Mouse (Mus musculus) A20 (cell line): ENCODE measurements around the gene Abcd2.

ENCODE experiments used
- DNase-seq: peaks from one replicate; pipeline ENCODE4 v3.0.0-alpha.2; 2011; ENCODE audit warnings: low read depth, low spot score

The Abcd2 gene

DNA sequence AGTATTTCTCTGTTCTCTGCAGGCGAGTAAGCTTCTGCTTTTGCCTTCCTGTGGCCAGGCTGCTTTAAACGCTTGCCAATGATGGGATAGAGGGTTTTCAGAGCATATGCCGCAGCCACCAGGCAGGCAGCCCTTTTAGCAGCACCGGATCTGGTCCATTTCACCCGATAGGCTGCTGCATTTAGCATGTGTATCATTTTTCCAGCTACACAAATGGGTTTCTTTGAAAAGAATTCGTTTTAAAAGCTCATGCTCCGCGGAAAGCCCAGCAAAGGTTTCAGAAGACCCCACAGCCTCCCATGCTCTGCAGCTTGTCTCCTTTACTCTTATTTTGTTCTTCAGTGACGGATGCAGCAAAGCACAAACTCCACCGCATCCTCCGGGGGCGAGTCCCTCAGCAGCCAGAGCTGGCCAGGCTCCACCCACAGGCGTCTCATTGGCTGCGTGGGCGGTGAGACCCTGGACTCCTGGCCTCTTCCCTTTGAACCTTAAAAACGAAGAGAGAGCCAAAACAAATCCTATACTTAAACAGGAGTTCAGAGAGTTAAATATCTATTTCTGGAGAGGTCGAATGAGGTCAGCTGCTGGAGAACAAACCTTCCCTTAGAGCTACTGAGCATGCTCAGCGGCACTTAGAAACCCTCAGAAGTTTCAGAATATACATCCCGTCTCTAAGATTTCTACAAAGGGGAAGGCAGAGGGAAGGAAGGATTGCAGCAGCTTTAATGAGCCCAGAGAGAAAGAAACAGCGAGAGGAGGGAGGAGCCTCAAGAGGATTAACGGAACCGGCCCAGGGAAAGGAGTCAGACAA is at the start of gene Abcd2:
Abcd2 (minus strand) TSS at position 388 of the 811 bp plus-strand sequence.
- no peak for DNase-seq

DNA sequence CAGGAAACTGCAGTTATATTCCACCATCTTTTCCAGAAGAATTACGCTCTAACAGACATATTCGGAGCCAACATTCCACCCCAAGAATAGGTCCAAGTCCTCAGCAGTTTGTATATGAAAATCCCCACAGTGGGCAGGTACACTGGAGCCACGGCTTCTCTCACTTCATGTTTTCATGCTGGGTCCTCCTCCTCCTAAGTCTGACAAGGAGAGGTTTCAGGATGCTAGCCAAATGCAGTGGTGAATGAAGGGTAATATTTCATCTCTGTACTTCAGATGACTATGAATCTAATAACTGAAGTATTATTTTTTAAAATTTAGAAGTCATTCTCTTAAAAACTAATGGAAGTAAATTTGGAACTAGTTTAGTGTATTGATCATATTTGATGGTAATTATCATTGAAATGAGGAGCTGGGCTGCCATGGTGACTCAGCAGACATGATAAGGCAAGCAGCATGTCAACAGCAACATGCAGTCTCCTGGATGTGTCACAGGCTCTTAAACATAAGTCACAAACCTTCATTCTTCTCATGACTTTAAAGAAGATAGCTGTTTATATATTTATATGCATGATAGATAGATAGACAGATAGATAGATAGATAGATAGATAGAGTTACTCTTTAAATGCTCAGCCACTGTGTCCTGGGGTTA is 49.2 kb upstream of the Abcd2 start:
- DNase-seq = no peak

DNA sequence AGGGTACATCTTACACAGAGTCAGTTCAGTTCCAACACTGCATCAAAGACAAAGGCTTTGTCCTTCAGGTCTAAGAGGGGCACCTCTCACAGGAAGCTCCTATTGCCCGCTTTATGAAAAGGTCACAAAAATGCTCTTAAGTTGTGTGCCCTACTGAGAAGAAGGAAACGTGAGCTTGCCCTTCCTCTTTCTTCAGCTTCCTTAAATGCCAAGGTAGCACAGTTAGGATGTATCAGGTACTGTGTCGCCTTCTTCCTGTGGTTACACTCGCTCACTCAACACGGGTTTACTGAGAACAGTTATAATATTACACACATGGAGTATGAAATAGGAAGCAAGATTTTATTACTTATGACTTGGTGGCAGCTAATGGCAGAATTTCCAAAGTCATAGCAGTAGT is 45.7 kb upstream of the Abcd2 start:
- no peak for DNase-seq

DNA sequence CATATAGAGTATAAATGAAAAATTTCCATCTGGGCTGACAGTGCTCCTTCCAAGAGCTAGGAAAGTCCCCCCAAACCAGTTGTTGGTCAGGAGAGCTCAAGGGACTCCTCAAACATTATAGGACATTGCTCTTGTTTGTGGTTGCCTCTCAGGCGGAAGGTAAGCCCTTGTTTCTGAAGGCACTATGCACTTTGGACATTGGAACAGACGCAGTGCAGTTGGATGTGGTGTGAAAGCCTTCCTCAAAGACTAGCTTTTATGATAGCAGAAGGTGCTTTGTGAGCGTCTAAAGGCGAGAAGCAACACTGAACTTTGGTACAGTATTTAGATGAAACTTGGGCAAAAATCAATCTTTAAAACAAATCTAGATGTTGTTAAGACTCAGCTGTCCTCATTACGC is 14.9 kb upstream of the Abcd2 start:
- no peak for DNase-seq

DNA sequence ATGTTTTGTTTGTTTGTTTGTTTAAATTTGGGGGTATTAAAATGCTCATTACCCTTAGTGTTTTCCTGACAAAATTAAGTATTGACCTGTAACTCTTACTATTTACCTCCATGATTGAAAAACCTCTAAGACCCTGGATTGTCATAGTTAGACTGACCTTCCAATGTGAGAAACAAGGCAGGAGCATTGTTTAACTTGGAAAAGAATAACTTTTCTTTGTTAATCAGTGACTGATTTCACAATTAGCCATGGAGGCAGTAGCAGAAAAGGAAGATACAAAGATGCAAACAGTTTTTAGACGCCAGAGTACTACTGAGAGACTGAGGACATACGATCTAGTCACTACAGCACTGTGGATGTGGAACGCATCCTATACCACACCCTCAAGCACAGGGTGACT is 11.9 kb upstream of the Abcd2 start:
- DNase-seq = no peak

DNA sequence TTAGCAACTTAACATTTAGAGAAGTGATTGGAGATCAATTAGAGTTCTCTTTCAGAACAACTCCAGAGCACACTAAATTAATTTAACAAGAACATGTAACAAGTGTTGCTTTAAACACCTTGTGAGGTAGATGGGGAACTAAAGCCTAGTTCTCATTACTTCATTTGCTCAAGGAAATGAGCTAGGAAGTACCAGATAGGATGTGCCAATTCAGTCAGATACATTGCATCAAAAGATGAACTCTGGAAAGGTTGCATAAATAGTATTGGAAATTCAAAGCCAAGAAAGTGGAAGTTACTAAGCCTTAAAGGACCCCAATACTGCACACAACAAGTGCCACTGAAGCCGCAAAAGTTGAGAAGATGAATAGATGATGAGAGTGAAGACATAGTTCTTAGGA is 10.9 kb upstream of the Abcd2 start:
- no peak for DNase-seq

DNA sequence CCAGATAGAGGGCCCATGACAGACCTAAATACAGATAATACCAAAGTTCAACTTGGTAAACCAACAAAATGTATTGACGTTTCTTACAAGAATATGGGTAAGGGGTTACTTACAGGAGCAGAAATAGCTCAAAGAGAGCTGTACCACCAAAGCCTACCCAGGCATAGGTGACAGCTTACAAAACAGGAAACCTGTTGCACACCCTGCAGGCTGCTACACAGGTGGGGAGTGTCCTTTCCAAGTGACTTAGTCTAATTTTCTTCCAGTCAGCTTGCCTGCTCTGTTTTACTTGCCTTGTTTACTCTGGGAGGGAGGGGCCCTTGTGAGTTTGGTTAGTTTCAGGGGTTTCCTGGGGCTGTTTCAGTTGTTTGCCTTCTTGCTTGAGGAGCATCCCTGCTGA is 9.2 kb upstream of the Abcd2 start:
- DNase-seq = no peak

DNA sequence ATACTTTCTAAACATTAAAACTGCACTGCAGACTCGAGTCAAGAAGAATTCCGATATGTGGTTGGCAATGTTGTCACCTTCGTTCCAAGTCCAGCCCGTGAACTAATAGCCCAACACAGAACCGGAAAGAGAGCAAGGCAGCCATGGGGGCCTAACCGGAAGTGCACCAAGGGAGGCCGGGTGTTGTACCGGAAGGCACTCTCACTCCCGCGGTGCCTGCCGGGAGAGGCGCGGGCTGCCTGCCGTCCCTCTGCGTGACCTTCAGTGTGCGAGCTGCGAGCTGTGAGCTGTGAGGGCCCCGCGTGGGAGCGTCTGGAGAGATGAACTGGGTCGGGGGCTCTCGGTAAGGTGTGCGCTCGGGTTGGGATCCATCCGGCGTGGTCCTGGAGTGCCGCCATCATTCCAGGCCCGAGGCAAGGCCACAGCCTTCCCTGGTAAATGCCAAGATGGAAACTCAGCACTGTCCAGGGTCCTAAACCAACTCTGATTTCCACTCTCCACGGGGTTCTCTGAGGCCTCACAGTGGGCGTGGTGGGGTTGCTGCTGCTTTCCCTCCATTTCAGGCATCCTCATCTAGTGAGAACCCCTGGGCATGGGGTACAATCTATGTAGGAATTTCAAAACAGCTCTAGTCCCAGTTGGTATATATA is 7.8 kb upstream of the Abcd2 start, which contains the start of gene CN725425:
CN725425 (plus strand) TSS at position 239 of the 650 bp plus-strand sequence.
- DNase-seq = no peak

DNA sequence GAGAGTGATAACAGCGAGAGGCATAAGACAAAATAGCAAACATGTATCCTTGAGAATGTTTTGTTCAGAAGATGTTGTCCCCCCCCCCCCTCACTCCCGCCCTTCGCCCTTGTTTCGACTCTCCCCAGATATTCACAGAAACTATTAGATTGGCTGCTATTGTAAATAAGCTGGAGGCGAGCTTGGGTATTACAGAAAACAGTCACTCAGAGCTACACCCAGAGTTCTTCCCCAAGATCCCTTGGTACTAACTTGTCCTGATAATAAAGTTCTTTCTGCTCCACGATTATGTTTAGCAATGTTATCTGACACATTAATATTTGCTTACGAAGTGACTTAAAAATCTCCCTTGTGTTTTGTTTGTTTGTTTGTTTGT is 612 bp upstream of the Abcd2 start:
- DNase-seq = no peak

DNA sequence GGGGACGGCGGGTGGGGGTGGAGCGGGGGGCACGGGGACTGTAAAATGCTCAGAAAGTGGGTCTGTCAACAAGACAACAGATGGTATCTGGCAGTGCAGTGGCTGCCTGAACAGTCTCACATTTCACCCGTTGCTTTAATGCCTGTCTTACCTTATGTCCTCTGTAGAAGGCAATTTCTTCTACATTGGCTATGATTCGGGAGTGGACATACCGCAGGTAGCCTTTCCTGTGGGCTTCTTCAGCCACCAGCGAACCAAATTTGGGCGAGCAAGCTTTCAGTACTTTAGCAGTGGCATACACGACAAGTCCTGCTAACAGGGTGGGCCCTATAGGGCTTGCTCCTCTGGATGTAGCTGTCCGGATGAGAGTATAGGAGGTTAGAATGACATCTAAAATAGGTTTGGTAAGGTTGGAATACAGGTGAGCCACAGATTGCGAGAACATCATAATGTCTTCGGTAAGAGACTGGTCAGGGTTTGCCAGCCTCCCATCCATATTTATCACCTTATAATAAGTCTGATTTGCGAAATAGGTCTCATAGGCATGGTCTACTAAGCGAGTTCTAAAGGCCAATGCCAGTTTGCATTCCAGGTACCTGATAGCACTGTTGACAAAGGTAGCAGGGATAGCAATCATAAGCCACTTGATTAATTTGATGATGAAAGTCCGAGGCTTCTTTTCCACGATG is 936 bp downstream of the Abcd2 start:
- no peak for DNase-seq

DNA sequence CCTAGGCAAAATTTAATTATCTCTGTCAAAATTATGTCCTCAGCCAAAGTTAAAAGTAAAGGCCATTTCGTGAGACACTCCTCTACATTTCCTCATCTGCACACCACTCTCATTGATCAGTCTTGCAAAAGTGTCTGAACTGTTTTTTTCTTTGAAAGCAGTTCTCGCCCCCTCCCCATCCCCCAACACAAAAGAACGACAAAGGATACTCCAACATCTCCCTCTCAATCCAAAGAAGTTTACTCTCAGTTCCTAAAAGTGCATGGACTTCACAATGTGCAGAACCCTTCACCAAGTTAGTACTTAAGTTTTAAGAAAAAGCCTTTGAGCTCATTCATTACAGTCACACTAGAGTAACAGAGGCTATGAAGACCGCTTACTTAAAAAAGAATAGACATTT is 1.6 kb downstream of the Abcd2 start:
- DNase-seq = no peak

DNA sequence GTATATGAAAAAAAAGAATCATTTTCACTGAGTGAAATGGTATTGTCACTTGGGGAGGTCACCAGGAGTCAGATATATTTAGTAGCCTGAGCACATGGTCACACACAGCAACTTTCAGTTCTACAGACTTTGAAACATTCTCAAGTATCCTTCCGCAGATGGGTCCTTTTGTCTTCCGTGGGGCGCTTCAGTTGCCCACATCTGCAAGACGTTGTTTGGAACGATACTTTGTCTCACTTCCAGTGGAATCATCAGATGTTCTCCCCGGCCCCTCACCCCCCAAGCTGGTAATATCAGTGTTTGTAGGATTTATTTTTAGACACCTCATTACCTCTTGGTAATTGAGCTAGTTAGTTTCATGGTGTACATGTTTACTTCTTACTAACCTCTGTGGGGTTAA is 5.2 kb downstream of the Abcd2 start:
- DNase-seq = no peak

DNA sequence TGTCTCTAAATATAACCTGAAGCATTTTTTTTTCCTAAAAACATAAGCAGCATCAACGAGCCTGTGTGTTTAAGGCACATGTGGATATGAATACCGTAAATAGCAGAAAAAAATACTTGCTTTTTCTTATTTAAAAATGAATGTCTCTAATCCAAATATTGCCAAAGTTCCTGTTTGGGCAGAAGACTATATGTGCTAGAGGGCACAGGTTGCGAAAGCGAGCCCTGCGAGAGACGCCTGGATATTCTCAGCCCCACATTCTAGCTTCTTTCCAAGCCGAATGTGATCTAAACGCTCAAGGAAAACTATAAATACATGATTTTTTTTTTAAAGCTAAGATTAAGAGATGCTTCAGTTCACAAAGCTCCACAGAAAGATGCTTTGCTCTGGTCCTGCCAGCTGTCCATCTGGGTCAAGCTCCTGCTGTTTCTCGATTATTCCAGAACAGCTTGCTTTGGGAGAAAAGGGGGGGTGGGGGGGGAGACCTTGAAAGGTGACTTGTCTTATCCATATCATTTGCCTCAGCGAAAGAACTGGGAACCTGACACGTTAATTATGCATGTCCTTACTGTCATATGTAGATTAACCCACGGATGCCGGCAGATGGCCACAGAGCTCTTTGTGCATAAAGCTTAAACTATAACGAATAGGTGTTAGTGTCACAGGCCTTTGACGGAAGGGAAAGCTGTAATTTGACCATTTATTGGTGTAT is 11.5 kb downstream of the Abcd2 start:
- no peak for DNase-seq

DNA sequence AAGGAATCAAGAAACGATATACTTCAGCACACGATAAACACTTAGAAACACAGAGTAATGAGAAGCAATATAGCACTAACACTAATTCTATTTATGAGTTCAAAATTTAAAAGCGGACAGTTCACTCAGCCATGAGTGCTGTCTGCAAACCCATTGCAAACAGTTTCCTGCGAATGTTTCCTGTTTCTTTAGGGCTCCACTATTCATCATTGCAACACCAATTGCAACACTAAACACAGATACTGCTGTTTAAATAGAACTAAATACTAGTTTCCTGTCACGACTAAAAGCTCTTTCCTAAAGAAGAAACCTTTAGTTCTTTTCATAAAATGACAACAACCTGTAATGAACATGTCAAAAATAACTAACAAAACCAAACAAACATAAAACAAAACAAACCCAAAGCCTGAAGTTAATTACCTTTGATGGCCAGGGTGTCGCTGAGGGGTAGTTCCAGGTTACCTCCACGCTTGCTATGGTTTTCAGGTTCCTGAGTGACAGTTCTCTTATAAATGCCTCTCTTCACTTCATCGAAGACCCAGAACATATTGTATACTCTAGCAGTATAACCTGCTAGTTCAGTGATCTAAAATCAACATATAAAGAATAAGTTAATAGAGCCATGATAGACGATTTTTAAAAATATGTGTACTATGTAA is 12.8 kb downstream of the Abcd2 start:
- DNase-seq = no peak

DNA sequence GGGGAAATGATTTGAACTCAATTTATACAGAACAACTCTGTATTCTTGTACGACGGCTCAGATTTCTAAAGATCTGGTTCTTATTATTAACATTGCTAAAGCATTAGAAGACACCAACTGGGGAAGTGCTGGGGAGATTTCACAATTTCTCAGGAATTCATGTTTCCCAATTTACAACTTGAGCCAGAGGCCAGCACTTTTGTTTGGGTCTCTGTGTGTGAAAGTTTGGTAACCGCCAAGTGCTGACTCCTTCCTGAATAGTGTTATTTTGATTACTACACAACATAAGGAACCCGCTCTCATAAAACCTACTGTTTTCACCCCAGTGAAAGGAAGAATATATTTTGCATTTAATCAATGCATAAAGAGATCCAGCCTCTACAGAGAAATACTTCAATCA is 19.4 kb downstream of the Abcd2 start:
- DNase-seq = no peak

DNA sequence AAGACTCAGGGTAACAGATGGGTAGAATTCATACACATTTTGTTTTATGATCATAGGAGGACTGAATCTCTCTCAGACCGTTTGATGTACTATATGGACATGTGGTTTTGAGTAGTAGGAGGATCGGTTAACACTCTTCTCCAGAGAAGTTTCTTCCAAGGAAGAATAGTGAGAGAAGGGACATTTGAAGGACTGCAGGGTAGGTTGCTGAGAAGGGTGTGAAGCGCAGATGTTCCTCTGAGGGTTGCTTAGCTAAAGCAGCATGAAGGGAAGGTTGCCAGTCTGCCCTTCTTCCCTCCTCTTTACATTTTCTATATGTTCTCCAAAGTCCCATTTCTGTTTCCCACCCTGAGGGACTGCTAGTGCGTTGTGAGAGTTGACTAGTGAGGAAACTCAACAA is 20.3 kb downstream of the Abcd2 start:
- DNase-seq = no peak

DNA sequence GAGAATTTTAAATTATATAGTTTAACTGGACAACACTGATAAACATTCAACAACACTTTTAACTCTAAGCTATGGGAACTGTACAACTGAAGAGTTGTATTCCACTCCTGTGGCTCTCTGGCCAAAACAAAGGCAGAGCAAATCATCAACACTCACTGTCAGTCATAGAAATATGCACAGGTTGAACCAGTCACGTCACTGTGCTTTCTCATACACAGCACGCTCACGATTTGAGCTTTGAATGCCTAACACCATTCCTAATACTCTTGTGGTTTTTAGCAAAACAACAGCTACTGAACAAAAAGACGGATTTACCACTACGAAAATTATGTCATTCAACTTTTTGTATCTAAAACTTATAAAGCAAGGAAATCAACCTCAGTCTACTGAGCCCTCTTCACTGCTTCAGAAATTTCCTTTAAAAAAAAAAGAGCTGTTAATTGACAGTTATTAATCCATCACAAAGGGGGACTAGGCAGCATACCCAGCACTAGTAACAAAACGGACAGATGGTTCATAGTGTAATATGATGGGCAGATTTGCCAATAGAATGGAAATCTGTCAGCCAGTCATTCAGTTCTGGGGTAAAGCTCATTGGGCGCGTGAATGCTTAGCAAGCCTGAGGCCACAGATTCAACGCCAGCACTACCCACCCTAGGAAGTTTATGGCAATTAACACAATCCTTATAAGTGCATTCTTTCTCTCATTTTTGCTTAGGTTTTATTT is 20.8 kb downstream of the Abcd2 start:
- no peak for DNase-seq

DNA sequence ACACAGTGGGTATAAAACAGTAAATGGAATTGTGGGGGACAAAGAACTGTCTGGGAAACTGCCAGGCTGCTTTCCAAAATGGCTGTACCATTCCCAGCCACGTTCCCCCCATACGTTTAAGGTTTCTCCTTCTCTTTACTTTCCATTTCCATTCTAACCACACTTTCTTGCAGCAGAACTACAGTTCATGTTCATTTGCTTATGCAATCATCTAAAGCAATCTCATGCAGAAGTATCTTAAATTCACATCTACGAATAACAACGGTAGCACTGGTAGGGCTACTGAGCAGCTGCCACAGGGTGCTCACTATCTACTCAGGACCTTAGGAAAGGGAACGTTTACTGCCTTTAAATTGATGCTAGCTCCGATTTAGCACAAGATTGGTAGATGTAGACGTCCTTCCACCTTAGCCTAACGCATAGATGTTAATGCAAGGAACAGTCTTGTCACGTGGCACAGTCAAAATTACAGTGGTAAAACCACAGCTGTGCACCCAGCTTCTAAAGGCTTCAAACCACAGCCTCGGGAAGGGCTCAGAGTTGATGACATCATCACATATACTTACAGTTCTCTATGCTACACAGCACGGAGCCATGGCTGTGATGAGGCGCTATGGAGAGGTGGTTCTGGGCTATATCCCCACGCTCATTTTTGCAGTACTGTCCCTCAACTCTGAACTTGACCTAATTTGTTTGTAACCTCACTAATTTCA is 23.6 kb downstream of the Abcd2 start:
- DNase-seq = no peak

DNA sequence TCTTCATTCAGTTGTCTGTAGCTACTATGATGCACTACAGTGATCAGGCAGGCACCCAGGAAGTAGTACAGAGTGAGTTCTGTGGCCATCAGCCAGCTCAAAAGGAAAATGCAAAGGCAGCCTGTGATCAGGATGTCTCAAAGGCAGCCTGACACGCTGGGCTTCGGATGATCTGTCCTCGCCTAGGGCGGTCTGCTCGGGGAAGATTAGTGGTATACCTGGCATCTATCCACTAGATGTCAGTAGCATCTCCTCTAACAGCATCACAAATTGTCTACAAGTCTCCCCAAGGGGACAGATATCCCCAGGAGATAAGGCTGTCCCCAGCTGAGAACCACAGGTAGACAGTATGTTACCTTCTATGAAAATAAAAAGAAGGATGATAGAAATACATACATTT is 26.6 kb downstream of the Abcd2 start:
- no peak for DNase-seq

DNA sequence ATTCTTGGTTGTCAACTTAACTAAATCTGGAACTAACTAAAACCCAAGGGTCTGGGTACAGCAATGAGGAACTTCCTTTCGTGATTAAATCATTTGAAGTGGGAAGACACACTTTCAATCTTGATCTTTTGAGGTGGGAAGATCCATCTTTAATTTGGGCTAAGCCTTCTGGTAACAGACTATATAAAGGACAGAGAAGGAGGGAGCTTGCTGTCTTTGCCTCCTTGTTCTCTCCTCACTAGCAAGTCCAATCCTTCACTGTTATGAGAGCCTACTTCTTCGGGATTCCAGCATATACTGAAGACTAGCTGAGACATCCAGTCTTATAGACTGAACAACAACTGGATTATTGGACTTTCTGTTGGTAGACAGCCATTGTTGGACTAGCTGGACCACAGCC is 28.1 kb downstream of the Abcd2 start:
- no peak for DNase-seq
